Mouse (Mus musculus): Measurements from ENCODE around the gene Eftud2. TPM values are rescaled to one million over a fixed set of nuclear protein-coding genes. Genes with fewer than 3 reads are reported as not detected.

Eftud2 gene
- total RNA-seq (2014; rRNA removed) (63.0 and 69.8 TPM in 2 replicates), polyA plus RNA-seq (2015; fragmentation: Nextera tagmentation; extraction: Ambion mirVana) (104 and 105 TPM in 2 replicates)

DNA sequence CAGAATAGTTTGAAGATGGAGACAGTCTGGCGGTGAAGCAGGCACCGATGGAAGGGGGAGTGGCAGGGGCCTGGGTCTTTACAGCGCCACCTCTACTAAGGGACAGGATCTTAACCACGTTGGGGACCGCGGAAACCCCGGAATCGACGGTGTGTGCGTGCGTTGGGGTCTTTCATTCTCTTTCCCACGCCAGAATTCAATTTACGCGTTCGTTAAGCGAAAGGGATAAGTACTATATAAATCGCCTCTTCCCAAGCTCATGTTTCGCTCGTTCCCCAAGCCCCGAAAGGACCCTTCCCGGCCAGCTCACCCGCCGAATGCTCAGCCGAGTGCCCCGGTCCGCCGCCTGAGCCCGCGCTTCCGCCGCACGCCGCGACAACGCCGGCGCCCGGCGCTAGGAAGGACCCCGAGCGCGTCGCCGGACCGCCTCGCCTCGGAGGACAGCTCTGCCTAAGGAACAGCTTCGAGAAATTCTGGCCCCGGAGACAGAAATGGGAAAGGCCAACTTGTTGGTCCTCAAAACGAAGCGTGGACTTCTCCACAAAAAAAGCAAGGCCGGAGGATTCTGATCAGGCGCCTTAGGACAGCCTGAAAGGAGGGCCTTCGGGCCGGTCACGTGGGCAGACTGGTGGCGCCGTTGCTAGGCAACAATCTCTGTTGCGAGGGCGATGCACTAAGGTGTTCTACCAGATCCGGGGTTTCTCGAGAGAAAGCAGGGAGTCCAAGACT lies at the start of gene Eftud2, which contains the start of gene Ccdc103:
Gene Eftud2 (minus strand): TSS at position 401 of the 729 bp plus-strand sequence.
Gene Ccdc103 (plus strand): TSS at position 620 of the 729 bp plus-strand sequence.
- peak; percentile 89 for ATAC-seq (ENCODE audit: low FRiP score)
- no peaks in the 10 kb centered on the region for H3K9me3 ChIP-seq (ENCODE audit: low read length)
- under 1% methylated on average over 62 of the region's 62 CpGs for WGBS

DNA sequence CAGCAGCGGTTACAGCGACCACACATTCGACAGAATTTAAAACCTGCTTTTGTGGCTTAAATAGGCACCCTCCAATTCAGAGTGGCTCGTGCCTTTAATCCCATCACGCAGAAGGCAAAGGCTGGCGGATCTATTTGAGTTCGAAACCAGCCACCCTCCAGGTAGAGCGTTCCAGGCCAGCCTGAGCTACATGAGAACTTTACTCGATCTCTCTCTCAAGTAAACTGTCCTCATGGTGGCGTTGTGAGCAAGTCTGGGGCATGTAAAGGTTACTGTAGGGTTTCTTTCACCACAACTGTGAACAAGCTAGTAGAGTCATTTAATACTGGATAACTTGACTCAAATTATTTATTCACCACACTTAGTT lies 44.5 kb upstream of the Eftud2 start:
- no peaks in the 10 kb centered on the region for H3K36me3 ChIP-seq (ENCODE audit: insufficient read depth, low read length)
- under 1% methylated on average over 10 of the region's 10 CpGs for WGBS
- TF ChIP-seq CTCF (IDR thresholded peaks at IDR 0.05), result peak; percentile 55
- ATAC-seq (ENCODE audit: low FRiP score), result 0 out of 2 replicates have a peak, but pooled peaks have one; percentile 23
- H3K4me1 ChIP-seq (ENCODE audit: insufficient read depth, low read length), result peaks cover 3% of the 10 kb centered on the region; the same call in 1 of the 2 replicates
- peak overlapping the region; percentile 55 for H3K27ac ChIP-seq (ENCODE audit: low read depth, low read length)
- H3K4me3 ChIP-seq (ENCODE audit: low read depth, low read length), result peak overlapping the region; percentile 53
- H3K4me2 ChIP-seq (ENCODE audit: low read depth, low read length, poor library complexity, severe bottlenecking), result peak overlapping the region; percentile 92
- no peaks in the 10 kb centered on the region for H3K27me3 ChIP-seq (ENCODE audit: insufficient read depth, low read length)
- no peak overlapping the region; the same call in 1 of the 2 replicates for H3K9ac ChIP-seq (replicated peaks; ENCODE audit: low read length, poor library complexity, severe bottlenecking)
- no peak for DNase-seq (ENCODE audit: low spot score)
- H3K9me3 ChIP-seq (ENCODE audit: low read length), result no peaks in the 10 kb centered on the region

More for the DNA sequence above, at the start of gene Eftud2, which contains the start of gene Ccdc103:
- peak within 1 kb of the TSS; percentile 85 for H3K27ac ChIP-seq (ENCODE audit: low read depth, low read length)
- TF ChIP-seq CTCF (IDR thresholded peaks at IDR 0.05), result peak; percentile 4; the same call in 1 of the 2 replicates
- H3K9ac ChIP-seq (replicated peaks; ENCODE audit: low read length, poor library complexity, severe bottlenecking), result peak within 1 kb of the TSS; percentile 67
- DNase-seq (ENCODE audit: low spot score), result peak; percentile 93
- H3K4me2 ChIP-seq (ENCODE audit: low read depth, low read length, poor library complexity, severe bottlenecking), result peak within 1 kb of the TSS; percentile 68
- peaks cover 5% of the 10 kb centered on the region; the same call in 1 of the 2 replicates for H3K4me1 ChIP-seq (ENCODE audit: insufficient read depth, low read length)
- H3K4me3 ChIP-seq (ENCODE audit: low read depth, low read length), result peak within 1 kb of the TSS; percentile 69
- H3K27me3 ChIP-seq (ENCODE audit: insufficient read depth, low read length), result no peaks in the 10 kb centered on the region
- H3K36me3 ChIP-seq (ENCODE audit: insufficient read depth, low read length), result peaks cover 10% of the 10 kb centered on the region

DNA sequence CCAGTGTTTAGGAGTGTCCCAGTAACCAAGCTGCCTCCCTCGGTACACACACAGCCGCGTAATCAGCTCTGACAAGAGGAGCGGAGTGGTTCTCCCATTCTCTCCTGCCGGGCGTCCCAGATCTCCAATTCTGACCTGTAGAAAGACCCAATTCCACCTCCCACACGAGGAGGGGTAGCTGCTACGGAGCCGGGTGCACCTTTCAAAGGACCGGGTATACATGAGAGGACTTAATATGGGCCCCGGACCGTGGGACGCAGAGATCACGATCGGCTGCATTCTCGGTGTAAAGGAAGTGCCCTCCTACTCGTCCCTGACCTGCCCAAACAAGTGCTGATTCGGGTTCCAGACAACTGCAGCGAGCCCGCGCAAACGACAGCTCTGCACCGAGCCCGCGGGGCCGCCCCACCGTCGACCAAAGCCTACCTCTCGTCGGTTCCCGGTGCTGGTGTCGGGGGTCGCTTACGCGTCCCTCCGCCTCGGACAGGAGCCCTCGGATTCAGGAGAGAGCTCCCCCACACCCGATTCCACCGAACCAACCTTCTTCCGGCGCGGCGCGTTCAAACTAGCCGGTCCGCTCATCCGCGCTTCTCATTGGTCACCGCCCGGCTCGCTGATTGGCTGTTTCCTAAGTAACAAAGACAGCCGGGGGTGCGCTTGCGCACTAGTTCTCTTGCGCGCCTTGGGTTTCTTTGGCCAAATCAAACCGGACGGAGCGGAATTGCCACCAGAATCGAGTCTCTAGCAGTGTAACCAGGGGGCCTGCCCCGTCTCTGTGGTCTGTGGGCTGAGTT lies 44.0 kb upstream of the Eftud2 start, which contains the start of gene Kif18b:
Gene Kif18b (minus strand): TSS at position 568 of the 794 bp plus-strand sequence.
- H3K9me3 ChIP-seq (ENCODE audit: low read length), result no peaks in the 10 kb centered on the region
- peaks cover 3% of the 10 kb centered on the region; the same call in 1 of the 2 replicates for H3K4me1 ChIP-seq (ENCODE audit: insufficient read depth, low read length)
- H3K4me3 ChIP-seq (ENCODE audit: low read depth, low read length), result peak within 1 kb of the TSS; percentile 53
- no peak for TF ChIP-seq CTCF (IDR thresholded peaks at IDR 0.05)
- H3K36me3 ChIP-seq (ENCODE audit: insufficient read depth, low read length), result no peaks in the 10 kb centered on the region
- no peaks in the 10 kb centered on the region for H3K27me3 ChIP-seq (ENCODE audit: insufficient read depth, low read length)
- H3K4me2 ChIP-seq (ENCODE audit: low read depth, low read length, poor library complexity, severe bottlenecking), result peak within 1 kb of the TSS; percentile 92
- DNase-seq (ENCODE audit: low spot score) (peak; percentile 99), ATAC-seq (ENCODE audit: low FRiP score) (peak; percentile 80)
- under 1% methylated on average over 62 of the region's 62 CpGs for WGBS
- H3K9ac ChIP-seq (replicated peaks; ENCODE audit: low read length, poor library complexity, severe bottlenecking), result peak within 1 kb of the TSS; percentile 29; the same call in 1 of the 2 replicates
- peak within 1 kb of the TSS; percentile 55 for H3K27ac ChIP-seq (ENCODE audit: low read depth, low read length)

DNA sequence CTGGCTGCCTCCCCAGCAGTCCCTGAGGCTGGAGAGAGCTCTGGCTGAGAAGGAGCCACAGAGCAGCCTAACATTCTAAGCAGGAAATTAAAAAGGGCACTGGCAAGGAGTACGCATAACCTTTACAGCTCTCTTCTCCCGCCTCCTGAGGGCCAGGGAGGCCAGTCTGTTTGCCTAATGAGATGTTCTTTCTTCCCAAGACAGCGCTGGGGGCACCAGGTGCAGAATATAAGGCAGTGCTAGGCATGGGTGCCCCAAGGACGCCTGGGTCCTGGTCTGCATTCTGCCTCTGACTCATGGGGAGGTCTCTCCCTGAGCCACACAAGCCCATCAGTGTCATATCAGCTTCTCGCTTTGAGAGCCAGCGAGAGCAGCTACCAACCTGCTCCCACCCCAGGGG lies 40.7 kb upstream of the Eftud2 start:
- H3K4me1 ChIP-seq (ENCODE audit: insufficient read depth, low read length), result peaks cover 3% of the 10 kb centered on the region; the same call in 1 of the 2 replicates
- TF ChIP-seq CTCF (IDR thresholded peaks at IDR 0.05), result no peak
- H3K36me3 ChIP-seq (ENCODE audit: insufficient read depth, low read length), result no peaks in the 10 kb centered on the region
- no peak overlapping the region for H3K4me3 ChIP-seq (ENCODE audit: low read depth, low read length)
- ATAC-seq (ENCODE audit: low FRiP score), result no peak
- no peaks in the 10 kb centered on the region for H3K9me3 ChIP-seq (ENCODE audit: low read length)
- no peak overlapping the region for H3K27ac ChIP-seq (ENCODE audit: low read depth, low read length)
- H3K9ac ChIP-seq (replicated peaks; ENCODE audit: low read length, poor library complexity, severe bottlenecking), result no peak overlapping the region
- WGBS, result 56% methylated on average over 6 of the region's 6 CpGs
- no peak overlapping the region for H3K4me2 ChIP-seq (ENCODE audit: low read depth, low read length, poor library complexity, severe bottlenecking)
- H3K27me3 ChIP-seq (ENCODE audit: insufficient read depth, low read length), result no peaks in the 10 kb centered on the region
- no peak for DNase-seq (ENCODE audit: low spot score)

DNA sequence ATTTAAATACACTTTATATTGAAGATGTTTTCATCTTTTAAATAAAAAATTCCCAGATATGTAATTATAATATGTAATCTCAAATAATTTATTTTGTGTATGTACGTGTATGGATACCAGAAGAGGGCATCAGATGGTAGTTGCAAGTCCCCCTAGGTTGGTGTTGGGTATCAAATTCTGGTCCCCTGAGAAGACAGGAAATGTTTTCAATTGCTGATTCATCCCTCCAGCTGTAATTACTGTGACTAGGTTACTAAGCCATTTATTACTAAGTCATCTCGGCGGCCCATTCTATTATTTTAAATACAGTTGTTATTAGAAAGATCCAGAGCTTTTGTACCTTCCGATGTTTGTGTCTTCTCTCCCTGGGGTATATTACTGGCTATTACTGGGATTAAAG lies 37.3 kb upstream of the Eftud2 start:
- ATAC-seq (ENCODE audit: low FRiP score), result no peak
- no peaks in the 10 kb centered on the region for H3K36me3 ChIP-seq (ENCODE audit: insufficient read depth, low read length)
- H3K9me3 ChIP-seq (ENCODE audit: low read length), result no peaks in the 10 kb centered on the region
- DNase-seq (ENCODE audit: low spot score), result no peak
- no peaks in the 10 kb centered on the region for H3K4me1 ChIP-seq (ENCODE audit: insufficient read depth, low read length)
- 72% methylated on average over 4 of the region's 4 CpGs for WGBS
- H3K4me2 ChIP-seq (ENCODE audit: low read depth, low read length, poor library complexity, severe bottlenecking), result no peak overlapping the region
- no peak for TF ChIP-seq CTCF (IDR thresholded peaks at IDR 0.05)
- H3K9ac ChIP-seq (replicated peaks; ENCODE audit: low read length, poor library complexity, severe bottlenecking), result no peak overlapping the region
- H3K4me3 ChIP-seq (ENCODE audit: low read depth, low read length), result no peak overlapping the region
- no peak overlapping the region for H3K27ac ChIP-seq (ENCODE audit: low read depth, low read length)
- H3K27me3 ChIP-seq (ENCODE audit: insufficient read depth, low read length), result no peaks in the 10 kb centered on the region
